Mouse (Mus musculus): ENCODE measurements around the gene Birc6.

DNA sequence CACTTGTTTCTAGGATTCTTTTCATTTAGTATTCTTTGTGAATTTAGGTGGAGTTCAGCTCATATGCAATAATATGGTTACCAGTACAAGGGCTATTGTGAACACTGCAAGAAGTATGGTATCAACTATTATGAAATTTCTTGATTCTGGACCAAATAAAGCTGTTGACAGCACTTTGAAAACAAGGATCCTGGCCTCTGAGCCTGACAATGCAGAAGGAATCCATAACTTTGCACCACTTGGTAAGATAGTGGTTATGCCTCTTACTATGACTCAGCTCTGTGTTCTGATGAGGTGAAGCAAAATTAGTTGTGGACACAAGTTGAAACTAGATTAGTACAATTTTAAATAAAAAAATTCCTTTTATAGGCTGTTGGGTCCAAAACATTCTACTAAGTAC, 114.3 kb downstream of the Birc6 start:
- TF ChIP-seq CTCF (IDR thresholded peaks at IDR 0.05; ENCODE audit: borderline replicate concordance, insufficient read depth, low read depth, low read length) (no peak), POLR2A (IDR thresholded peaks at IDR 0.05; ENCODE audit: borderline replicate concordance, insufficient read depth, low read length) (no peak)
